Comparison of ENCODE assay signal across 9 mouse cellular contexts in the genomic region with DNA sequence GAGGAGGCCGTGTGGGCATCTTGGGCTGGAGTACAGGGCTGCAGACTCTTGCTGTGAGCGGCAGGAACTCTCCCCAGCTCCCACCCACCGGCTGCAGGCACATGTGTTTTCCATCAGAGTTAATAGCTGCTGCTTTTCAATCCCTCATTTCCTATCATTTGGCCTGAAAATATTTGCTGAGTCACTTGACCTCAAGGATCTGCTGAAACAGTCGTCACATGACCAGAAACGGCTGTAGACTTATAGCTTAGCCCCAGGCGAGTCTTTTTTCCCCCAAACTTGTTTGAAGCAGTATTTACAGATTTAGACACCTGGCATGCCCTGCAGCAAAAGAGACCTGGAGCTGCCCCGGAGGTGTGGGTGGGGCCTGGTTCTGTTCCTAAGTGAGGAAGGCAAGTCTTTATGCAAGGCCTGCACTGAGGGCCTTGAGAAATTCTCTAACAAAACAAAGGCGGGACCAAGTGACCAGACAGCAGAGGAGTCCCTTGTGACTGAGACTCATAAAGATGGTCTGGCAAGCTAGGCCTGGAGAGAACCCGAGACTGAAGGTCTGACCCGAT. TPM values are rescaled to one million over a fixed set of nuclear protein-coding genes. Genes with fewer than 3 reads are reported as not detected.
A peak's percentile ranks its signal among the peaks of the same experiment; 100 is the strongest.
DNase-seq lines count a peak whose midpoint lies in the region; ATAC-seq and TF ChIP-seq lines count a peak whose summit lies in the region.
"Had no signal": no experiment of that assay in that cellular context is flagged by ENCODE, and none has a peak within 500 bp of the region (broad histone marks: within the 10 kb centered on the region; RNA-seq: fewer than 3 reads in every experiment).

No protein-coding gene starts in this region.

- H3K9me3 ChIP-seq in hindbrain, embryonic 12.5 days (replicated peaks) = no peaks in the 10 kb centered on the region
- H3K9me3 ChIP-seq in hindbrain, embryonic 14.5 days (ENCODE audit: control insufficient read depth, low read length) = no peaks in the 10 kb centered on the region
- H3K9me3 ChIP-seq in embryonic facial prominence, embryonic 13.5 days = no peaks in the 10 kb centered on the region
- H3K9me3 ChIP-seq: neural tube, embryonic 12.5 days had no signal

- 0 out of 2 replicates have a peak, but pooled peaks cover 3% of the 10 kb centered on the region for H3K4me1 ChIP-seq in hindbrain, embryonic 12.5 days
- H3K4me1 ChIP-seq in hindbrain, embryonic 14.5 days (replicated peaks; ENCODE audit: control insufficient read depth, insufficient read depth, low read length) = no peaks in the 10 kb centered on the region
- H3K4me1 ChIP-seq in embryonic facial prominence, embryonic 13.5 days = peaks cover 16% of the 10 kb centered on the region
- no peaks in the 10 kb centered on the region for H3K4me1 ChIP-seq in small intestine, adult 2 months (ENCODE audit: control insufficient read depth, insufficient read depth, insufficient read length, low read length)
- H3K4me1 ChIP-seq: neural tube, embryonic 12.5 days had no signal

- ATAC-seq in hindbrain, embryonic 12.5 days (ENCODE audit: low FRiP score) = no peak
- no peak for ATAC-seq in hindbrain, embryonic 14.5 days (ENCODE audit: low FRiP score)
- no peak for ATAC-seq in embryonic facial prominence, embryonic 13.5 days (ENCODE audit: insufficient number of reproducible peaks, insufficient read depth, low FRiP score, low TSS enrichment, low read depth)

- WGBS in hindbrain, embryonic 12.5 days = 54% methylated on average over 10 of the region's 10 CpGs
- WGBS in hindbrain, embryonic 14.5 days = 62% methylated on average over 10 of the region's 10 CpGs
- WGBS in embryonic facial prominence, embryonic 13.5 days = 13% methylated on average over 10 of the region's 10 CpGs
- WGBS in small intestine, adult 2 months = 55% methylated on average over 10 of the region's 10 CpGs

- TF ChIP-seq POLR2A in small intestine, adult 2 months (IDR thresholded peaks at IDR 0.05; ENCODE audit: low read depth, low read length) = no peak

- no peak overlapping the region for H3K4me3 ChIP-seq in hindbrain, embryonic 12.5 days
- H3K4me3 ChIP-seq in hindbrain, embryonic 14.5 days (replicated peaks; ENCODE audit: low read length) = no peak overlapping the region
- no peak overlapping the region for H3K4me3 ChIP-seq in embryonic facial prominence, embryonic 13.5 days
- no peak overlapping the region for H3K4me3 ChIP-seq in small intestine, adult 2 months (ENCODE audit: low read depth, low read length)
- H3K4me3 ChIP-seq: neural tube, embryonic 12.5 days had no signal

- no peak for TF ChIP-seq CTCF in small intestine, adult 2 months (IDR thresholded peaks at IDR 0.05; ENCODE audit: extremely low read depth, insufficient read length, insufficient replicate concordance, low read depth, low read length)

- H3K4me2 ChIP-seq in hindbrain, embryonic 12.5 days (replicated peaks) = no peak overlapping the region
- H3K4me2 ChIP-seq in hindbrain, embryonic 14.5 days (replicated peaks) = no peak overlapping the region
- peak overlapping the region; percentile 3; the same call in 1 of the 2 replicates for H3K4me2 ChIP-seq in embryonic facial prominence, embryonic 13.5 days
- H3K4me2 ChIP-seq: neural tube, embryonic 12.5 days had no signal

- no peaks in the 10 kb centered on the region for H3K27me3 ChIP-seq in hindbrain, embryonic 12.5 days
- H3K27me3 ChIP-seq in hindbrain, embryonic 14.5 days (ENCODE audit: control insufficient read depth, insufficient read depth, low read length) = no peaks in the 10 kb centered on the region
- no peaks in the 10 kb centered on the region for H3K27me3 ChIP-seq in embryonic facial prominence, embryonic 13.5 days
- H3K27me3 ChIP-seq in small intestine, adult 2 months (ENCODE audit: control insufficient read depth, insufficient read depth, low read length) = no peaks in the 10 kb centered on the region
- H3K27me3 ChIP-seq: neural tube, embryonic 12.5 days had no signal

- no peak overlapping the region for H3K9ac ChIP-seq in hindbrain, embryonic 12.5 days
- H3K9ac ChIP-seq in hindbrain, embryonic 14.5 days = no peak overlapping the region
- H3K9ac ChIP-seq in embryonic facial prominence, embryonic 13.5 days = no peak overlapping the region
- H3K9ac ChIP-seq: neural tube, embryonic 12.5 days had no signal

- H3K27ac ChIP-seq in hindbrain, embryonic 12.5 days = peak overlapping the region; percentile 45; the same call in 1 of the 2 replicates
- no peak overlapping the region for H3K27ac ChIP-seq in hindbrain, embryonic 14.5 days
- peak overlapping the region; percentile 35 for H3K27ac ChIP-seq in embryonic facial prominence, embryonic 13.5 days
- peak overlapping the region; percentile 33; the same call in 1 of the 2 replicates for H3K27ac ChIP-seq in small intestine, adult 2 months (ENCODE audit: insufficient read depth, low read depth, low read length)
- H3K27ac ChIP-seq: neural tube, embryonic 12.5 days had no signal

- no peak for DNase-seq in hindbrain, embryonic 14.5 days (ENCODE audit: low spot score)
- DNase-seq in heart, postnatal 36 days = peak; percentile 49 to 65
- peak; percentile 37 for DNase-seq in liver
- DNase-seq in left cerebral cortex, adult 11 months (ENCODE audit: low spot score) = no peak
- DNase-seq in right cerebral cortex, postnatal 14 days = no peak

- H3K36me3 ChIP-seq in hindbrain, embryonic 12.5 days = no peaks in the 10 kb centered on the region
- H3K36me3 ChIP-seq in hindbrain, embryonic 14.5 days (replicated peaks; ENCODE audit: control insufficient read depth, insufficient read depth) = no peaks in the 10 kb centered on the region
- H3K36me3 ChIP-seq in embryonic facial prominence, embryonic 13.5 days = no peaks in the 10 kb centered on the region
- H3K36me3 ChIP-seq in small intestine, adult 2 months (ENCODE audit: control insufficient read depth, insufficient read depth, low read length) = no peaks in the 10 kb centered on the region
- H3K36me3 ChIP-seq: neural tube, embryonic 12.5 days had no signal

- intact Hi-C loops in heart, postnatal 36 days (cut with DNase I) = no loop called here

RNA-seq across cellular contexts. Expression of gene Slc44a3, which starts 44.9 kb away (rescaled TPM):
- 0.97 and 1.5 TPM in 2 replicates for polyA plus RNA-seq in hindbrain, embryonic 12.5 days (2016; fragmentation: Nextera tagmentation; extraction: Ambion mirVana)
- 0.51 and 1.1 TPM in 2 replicates for polyA plus RNA-seq in hindbrain, embryonic 14.5 days (2014; fragmentation: Nextera tagmentation; extraction: Ambion mirVana)
- polyA plus RNA-seq in embryonic facial prominence, embryonic 13.5 days (2015; fragmentation: Nextera tagmentation; extraction: Ambion mirVana) = 2.3 and 4.2 TPM in 2 replicates
- under 1 TPM in 1 of 2 experiments, not detected in 1; 0.22 TPM for total RNA-seq in heart, postnatal 36 days (2021)
- polyA plus RNA-seq in small intestine, adult 2 months (2012; rRNA removed) = 4.6 and 5.9 TPM in 2 replicates

Comparison
In these comparisons a context has a peak if more than half of its experiments do, and no peak if none do; other contexts are left out.
1. DNase-seq: peak in heart, postnatal 36 days (2 of 2) and liver (single experiment); none in hindbrain, embryonic 14.5 days (single experiment), left cerebral cortex, adult 11 months (single experiment) and right cerebral cortex, postnatal 14 days (single experiment).